Mouse (Mus musculus) lung, postnatal 10 days (tissue): ENCODE data around the gene Hectd4.
A peak's percentile ranks its signal among the peaks of the same experiment; 100 is the strongest.
"Not testable (repeated sequence)": the region's sequence is repeated elsewhere in the genome, so short reads cannot be mapped to it uniquely, and the experiment has no call there.

Source experiments
- DNase-seq: peaks from one replicate; pipeline ENCODE4 v3.0.0; 2021

Hectd4 gene

GRCm38 (mm10) chr5:121219980-121220731 lies at the start of gene Hectd4:
TSS of gene Hectd4 (plus strand) at chr5:121220219.
- DNase-seq, result peak; percentile 98

- DNase-seq, result no peak
Observed at GRCm38 (mm10) chr5:121172835-121173234, 47.2 kb upstream of the Hectd4 start.

GRCm38 (mm10) chr5:121179077-121179857 lies 40.8 kb upstream of the Hectd4 start:
- DNase-seq, result no peak

GRCm38 (mm10) chr5:121183269-121183668 lies 36.8 kb upstream of the Hectd4 start:
- DNase-seq, result no peak

GRCm38 (mm10) chr5:121184375-121184774 lies 35.6 kb upstream of the Hectd4 start:
- no peak for DNase-seq

GRCm38 (mm10) chr5:121184945-121185551 lies 35.0 kb upstream of the Hectd4 start:
- DNase-seq, result peak; percentile 19

GRCm38 (mm10) chr5:121187580-121188001 lies 32.4 kb upstream of the Hectd4 start:
- no peak for DNase-seq

- no peak for DNase-seq
Observed at GRCm38 (mm10) chr5:121188265-121188664, 31.8 kb upstream of the Hectd4 start.

- no peak for DNase-seq
Observed at GRCm38 (mm10) chr5:121189182-121189581, 30.8 kb upstream of the Hectd4 start.

GRCm38 (mm10) chr5:121190210-121190835 lies 29.7 kb upstream of the Hectd4 start:
- no peak for DNase-seq

- DNase-seq, result peak; percentile 89
Observed at GRCm38 (mm10) chr5:121190836-121191583, 29.0 kb upstream of the Hectd4 start, which contains the start of gene Ptpn11. TSS of gene Ptpn11 (minus strand) at chr5:121191397.

GRCm38 (mm10) chr5:121191584-121191906 lies 28.5 kb upstream of the Hectd4 start:
- no peak for DNase-seq

- DNase-seq, result no peak
Observed at GRCm38 (mm10) chr5:121194173-121194572, 25.8 kb upstream of the Hectd4 start.

- DNase-seq, result no peak
Observed at GRCm38 (mm10) chr5:121196764-121197163, 23.3 kb upstream of the Hectd4 start.

- no peak for DNase-seq
Observed at GRCm38 (mm10) chr5:121197337-121197736, 22.7 kb upstream of the Hectd4 start.

- no peak for DNase-seq
Observed at GRCm38 (mm10) chr5:121198376-121198775, 21.6 kb upstream of the Hectd4 start.

- peak; percentile 65 for DNase-seq
Observed at GRCm38 (mm10) chr5:121201739-121202138, 18.3 kb upstream of the Hectd4 start.

- DNase-seq, result no peak
Observed at GRCm38 (mm10) chr5:121202467-121202866, 17.6 kb upstream of the Hectd4 start.

- DNase-seq, result peak; percentile 88
Observed at GRCm38 (mm10) chr5:121204132-121205089, 15.6 kb upstream of the Hectd4 start, which contains the start of gene Rpl6. TSS of gene Rpl6 (plus strand) at chr5:121204481.

GRCm38 (mm10) chr5:121205537-121206130 lies 14.4 kb upstream of the Hectd4 start:
- DNase-seq, result not testable (repeated sequence)

- DNase-seq, result no peak
Observed at GRCm38 (mm10) chr5:121206540-121206939, 13.5 kb upstream of the Hectd4 start.
